Mouse (Mus musculus) cerebellum, postnatal 4 days (tissue): ENCODE results near the gene Anks1.

Source experiments
- DNase-seq, 2 experiments: peaks; one replicate each; pipeline ENCODE4 v3.0.0; 2022; ENCODE audit warnings: low spot score in 2 of 2, mixed read lengths in 1 of 2

Gene Anks1

GRCm38 (mm10) chr17:28092297-28092696, 183.2 kb downstream of the Anks1 start:
- DNase-seq = no peak

DNA sequence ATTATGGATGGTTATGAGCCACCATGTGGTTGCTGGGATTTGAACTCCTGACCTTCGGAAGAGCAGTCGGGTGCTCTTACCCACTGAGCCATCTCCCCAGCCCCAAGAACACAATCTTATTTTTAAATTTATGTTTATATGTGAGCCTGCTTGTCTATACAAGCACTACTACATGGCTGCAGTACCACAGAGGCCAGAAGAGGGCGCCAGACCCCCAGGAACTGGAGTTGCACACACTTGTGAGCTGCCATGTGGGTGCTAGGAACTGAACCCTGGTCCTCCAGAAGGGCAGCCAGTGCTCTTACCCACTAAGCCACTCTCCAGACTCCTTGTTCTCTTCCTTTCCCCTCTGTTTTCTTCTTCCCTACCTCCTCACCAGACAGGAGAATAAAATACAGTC, 184.7 kb downstream of the Anks1 start:
- no peak for DNase-seq

DNA sequence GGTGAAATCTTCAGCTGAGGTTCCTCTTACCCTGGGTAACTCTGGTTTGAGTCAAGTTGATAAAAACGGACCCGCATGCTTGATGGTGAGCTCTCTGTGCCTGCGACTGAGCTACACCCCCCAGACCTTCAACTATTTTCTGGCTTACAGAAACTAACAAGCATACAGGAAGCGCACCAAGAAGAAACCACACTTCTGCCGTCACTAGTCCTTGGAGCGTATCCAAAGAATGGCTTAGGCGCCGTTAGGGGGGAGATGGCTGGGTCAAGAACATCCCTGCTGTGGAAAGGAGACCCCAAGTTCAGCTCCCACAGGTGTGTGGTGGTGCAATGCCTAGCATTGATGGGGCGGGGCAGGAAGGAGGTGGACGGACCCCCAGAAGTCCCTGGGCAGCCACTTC, 187.3 kb downstream of the Anks1 start:
- DNase-seq = no peak

- DNase-seq = no peak
Measured at GRCm38 (mm10) chr17:28097308-28097707, 188.2 kb downstream of the Anks1 start.

DNA sequence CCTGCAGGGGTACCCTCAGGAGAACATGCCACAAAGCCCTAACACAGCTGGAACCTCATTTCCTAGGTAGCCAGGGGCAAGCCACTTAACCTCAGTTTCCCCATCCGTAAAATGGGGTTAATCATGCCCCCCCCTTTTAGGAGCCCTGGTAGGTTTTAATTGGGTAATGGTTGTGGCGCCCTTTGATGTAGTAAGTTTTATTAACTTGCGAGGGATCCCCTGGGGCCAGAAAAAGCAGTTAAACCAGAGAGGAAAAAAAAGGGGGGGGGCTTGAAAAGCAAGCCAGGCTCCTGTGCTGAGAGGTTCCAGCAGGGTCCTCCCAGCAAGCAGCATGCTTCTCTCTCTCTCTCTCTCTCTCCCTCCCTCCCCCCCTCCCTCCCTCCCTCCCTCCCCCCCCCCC, 190.0 kb downstream of the Anks1 start:
- DNase-seq = no peak

- DNase-seq = no peak
Measured at GRCm38 (mm10) chr17:28100669-28101068, 191.6 kb downstream of the Anks1 start.

DNA sequence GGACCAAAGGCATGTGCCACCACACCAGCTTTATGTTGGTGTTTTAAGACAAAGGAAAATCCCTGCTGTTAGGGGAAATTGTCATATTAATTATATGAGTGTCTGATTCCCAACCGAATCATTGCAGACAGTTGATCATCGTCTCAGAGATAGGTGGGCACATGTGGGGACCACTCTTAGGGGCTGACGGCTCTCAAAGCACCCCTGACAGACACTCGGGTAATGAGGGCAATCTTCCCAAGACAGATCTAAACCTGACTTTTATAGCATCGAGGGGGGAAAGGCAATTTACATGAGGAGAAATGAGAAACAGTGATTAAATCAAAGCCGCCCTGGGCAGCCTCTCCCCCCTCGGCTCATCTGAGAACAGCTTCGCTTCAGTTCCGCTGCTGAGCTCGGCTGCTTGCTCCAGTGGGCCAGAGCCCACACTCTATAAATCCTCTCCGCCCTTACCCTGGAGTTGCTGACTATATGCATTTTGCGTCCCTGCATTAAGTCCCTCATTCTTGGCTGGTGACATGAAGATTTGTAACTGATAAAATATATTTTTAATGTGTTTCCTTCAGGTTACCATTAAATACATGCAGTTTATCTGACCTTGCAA, 192.3 kb downstream of the Anks1 start:
- no peak for DNase-seq

DNA sequence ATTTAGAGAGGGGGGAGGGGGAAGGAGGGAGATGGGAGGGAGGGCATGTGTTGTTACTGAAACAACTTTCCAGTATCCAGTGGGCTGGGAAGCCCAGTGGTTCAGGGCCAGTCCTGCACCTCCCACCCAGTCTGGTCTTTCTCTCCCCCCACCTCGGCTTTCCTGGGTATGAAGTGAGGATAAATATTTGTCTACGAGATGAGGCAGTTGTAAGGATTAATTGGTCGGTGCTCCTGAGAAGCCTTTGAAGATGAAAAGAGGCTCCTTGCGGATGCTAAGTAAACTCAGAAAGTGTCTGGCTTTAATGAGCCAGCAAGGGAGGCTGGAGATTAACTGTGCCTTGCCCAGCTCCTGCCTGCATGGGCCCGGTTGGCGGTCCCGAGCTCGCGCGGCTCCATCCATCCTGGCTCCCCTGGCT, 192.8 kb downstream of the Anks1 start:
- no peak for DNase-seq

DNA sequence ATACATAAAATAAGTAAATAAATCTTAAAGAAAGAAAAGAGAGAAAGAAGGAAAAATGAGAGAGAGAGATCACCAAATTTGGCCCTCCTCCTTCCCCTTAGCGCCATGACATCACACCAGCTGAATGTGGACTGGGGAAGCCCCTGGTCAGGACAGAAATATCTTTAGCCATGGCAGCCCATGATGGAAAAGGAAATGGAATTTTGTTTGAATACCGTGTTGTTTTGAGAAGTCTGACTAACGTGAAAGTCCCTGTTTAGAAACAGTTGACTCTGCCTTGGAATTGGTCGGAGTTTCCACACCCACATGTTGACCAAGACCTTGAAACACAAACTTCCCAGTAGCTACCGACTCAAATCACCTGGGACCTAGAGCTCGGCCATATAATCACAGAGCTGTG, 195.3 kb downstream of the Anks1 start:
- no peak for DNase-seq

- peak in 1 of 2 experiments; percentile 32 for DNase-seq
Measured at GRCm38 (mm10) chr17:28106352-28106751, 197.2 kb downstream of the Anks1 start.

- DNase-seq = no peak
Measured at GRCm38 (mm10) chr17:28107275-28107674, 198.2 kb downstream of the Anks1 start.

GRCm38 (mm10) chr17:28112266-28112665, 203.2 kb downstream of the Anks1 start:
- no peak for DNase-seq
